Mouse (Mus musculus) spleen, adult 10 weeks (tissue): ENCODE data around the gene Prokr1. TPM values are rescaled to one million over a fixed set of nuclear protein-coding genes. Genes with fewer than 3 reads are reported as not detected.

Experiments used
- polyA plus RNA-seq: library from polyadenylated mRNA; stranded (reverse); fragments of 350-450 nt; fragmentation: Illumina TruSeq; extraction: RNeasy Lipid Tissue Mini Kit (QIAGEN cat#74804); gene quantifications from one replicate; pipeline ENCODE4 v1.2.3, GENCODE M21; 2015; ENCODE audit warnings: low replicate concordance; ENCODE audit not compliant: insufficient read depth

Gene Prokr1
- 0.77 TPM for polyA plus RNA-seq

GRCm38 (mm10) chr6:87590394-87591281, at the start of gene Prokr1:
Gene Prokr1 (minus strand): TSS chr6:87590743.

GRCm38 (mm10) chr6:87532953-87533710, 57.4 kb downstream of the Prokr1 start, which contains the start of gene Arhgap25:
Gene Arhgap25 (minus strand): TSS chr6:87533259.

Other genes starting within 250 kb of the Prokr1 start
- gene Gkn1, start 239.8 kb downstream of the Prokr1 start, polyA plus RNA-seq = not detected
- gene Gkn2, start 217.4 kb downstream of the Prokr1 start, polyA plus RNA-seq = not detected
- not detected for gene Gkn3, start 201.8 kb downstream of the Prokr1 start, polyA plus RNA-seq
- gene Bmp10, start 161.7 kb downstream of the Prokr1 start, polyA plus RNA-seq = not detected
- gene Arhgap25, start 57.5 kb downstream of the Prokr1 start, polyA plus RNA-seq = 101 TPM
- 11.1 TPM for gene Aplf, start 81.5 kb upstream of the Prokr1 start, polyA plus RNA-seq
- 1.9 TPM for gene Efcc1, start 140.1 kb upstream of the Prokr1 start, polyA plus RNA-seq
- gene Gp9, start 187.3 kb upstream of the Prokr1 start, polyA plus RNA-seq = 1.3 TPM
- gene Rab43, start 221.4 kb upstream of the Prokr1 start, polyA plus RNA-seq = 45.6 TPM
- 10.1 TPM for gene Gm45140, start 245.1 kb upstream of the Prokr1 start, polyA plus RNA-seq
- 104 TPM for gene Isy1, start 248.1 kb upstream of the Prokr1 start, polyA plus RNA-seq